Mouse (Mus musculus) MEL (cell line): ENCODE data around the gene Ppil2. TPM values are rescaled to one million over a fixed set of nuclear protein-coding genes. Genes with fewer than 3 reads are reported as not detected.

ENCODE experiments used
- DNase-seq: peaks from one replicate; pipeline ENCODE4 v3.0.0; 2011; ENCODE audit warnings: low read depth, low spot score
- H3K27ac ChIP-seq: 2 replicates; pipeline ENCODE4 v1.5.1; 2012; ENCODE audit warnings: low read depth, mild to moderate bottlenecking, control low read depth, low read length, moderate library complexity; ENCODE audit not compliant: control insufficient read depth
- H3K27me3 ChIP-seq, 2 experiments: fragments of 150-350 bp in 1 of 2; sonication (generic) in 1 of 2; 2 replicates each; pipeline ENCODE4 v1.6.1; 2012; ENCODE audit warnings: low read length in 2 of 2, mild to moderate bottlenecking in 2 of 2, improper control_type of control experiment in 1 of 2, moderate library complexity in 1 of 2; ENCODE audit not compliant: insufficient read depth in 2 of 2, control insufficient read depth in 1 of 2
- H3K36me3 ChIP-seq, 2 experiments: 2 replicates each; pipeline ENCODE4 v1.6.1; 2012 to 2014; ENCODE audit warnings: low read length in 2 of 2, improper control_type of control experiment in 1 of 2, inconsistent platforms in 1 of 2, mild to moderate bottlenecking in 1 of 2; ENCODE audit not compliant: insufficient read depth in 2 of 2, control insufficient read depth in 1 of 2
- H3K4me1 ChIP-seq, 2 experiments: fragments of 150-350 bp in 1 of 2; sonication (generic) in 1 of 2; 2 replicates each; pipeline ENCODE4 v1.6.1; 2012; ENCODE audit warnings: low read length in 2 of 2, improper control_type of control experiment in 1 of 2, mild to moderate bottlenecking in 1 of 2; ENCODE audit not compliant: insufficient read depth in 2 of 2, control insufficient read depth in 1 of 2
- H3K4me3 ChIP-seq, 2 experiments: fragments of 150-350 bp in 1 of 2; sonication (generic) in 1 of 2; 2 replicates each; pipeline ENCODE4 v1.5.1; 2012; ENCODE audit warnings: low read depth in 2 of 2, low read length in 2 of 2, mild to moderate bottlenecking in 2 of 2, moderate library complexity in 2 of 2, control low read depth in 1 of 2, improper control_type of control experiment in 1 of 2; ENCODE audit not compliant: control insufficient read depth in 1 of 2, insufficient read depth in 1 of 2
- H3K79me2 ChIP-seq: 2 replicates; pipeline ENCODE4 v1.6.1; 2012; ENCODE audit warnings: mild to moderate bottlenecking, low read length, moderate library complexity; ENCODE audit not compliant: control insufficient read depth, poor library complexity, insufficient read depth
- H3K9ac ChIP-seq: 2 replicates; pipeline ENCODE4 v1.6.1; 2012; ENCODE audit warnings: low read depth, mild to moderate bottlenecking, control low read depth, low read length, moderate library complexity; ENCODE audit not compliant: control insufficient read depth, poor library complexity, severe bottlenecking
- H3K9me3 ChIP-seq: fragments of 150-350 bp; sonication (generic); replicated peaks from 2 replicates; pipeline ENCODE4 v1.6.1; 2012; ENCODE audit warnings: mild to moderate bottlenecking, low read length, improper control_type of control experiment, moderate library complexity; ENCODE audit not compliant: insufficient read depth
- E2F4 ChIP-seq: IDR thresholded peaks from 2 replicates; pipeline ENCODE4 v1.6.1; 2011; ENCODE audit warnings: low read depth, low read length, improper control_type of control experiment, borderline replicate concordance
- ELF1 ChIP-seq: IDR thresholded peaks from 2 replicates; pipeline ENCODE4 v1.6.1; 2014; ENCODE audit warnings: low read depth, mild to moderate bottlenecking, inconsistent platforms, low read length, improper control_type of control experiment, moderate library complexity
- EP300 ChIP-seq, 2 experiments: IDR thresholded peaks; 2 replicates each; pipeline ENCODE4 v1.6.1; 2011; ENCODE audit warnings: improper control_type of control experiment in 2 of 2, low read length in 2 of 2, low read depth in 1 of 2, mild to moderate bottlenecking in 1 of 2
- ETS1 ChIP-seq: IDR thresholded peaks from 2 replicates; pipeline ENCODE4 v1.6.1; 2012; ENCODE audit warnings: low read depth, mild to moderate bottlenecking, inconsistent platforms, low read length, improper control_type of control experiment, moderate library complexity
- HCFC1 ChIP-seq: IDR thresholded peaks from 2 replicates; pipeline ENCODE4 v1.6.1; 2012; ENCODE audit warnings: low read depth, mild to moderate bottlenecking, inconsistent platforms, low read length, improper control_type of control experiment, moderate library complexity
- MAX ChIP-seq: IDR thresholded peaks from 2 replicates; pipeline ENCODE4 v1.6.1; 2011; ENCODE audit warnings: low read length, improper control_type of control experiment
- MEF2A ChIP-seq: IDR thresholded peaks from 2 replicates; pipeline ENCODE4 v1.6.1; 2014; ENCODE audit warnings: low read depth, mild to moderate bottlenecking, inconsistent platforms, low read length, improper control_type of control experiment; ENCODE audit not compliant: poor library complexity, insufficient replicate concordance, severe bottlenecking; ENCODE audit errors: extremely low read depth
- MXI1 ChIP-seq: IDR thresholded peaks from 2 replicates; pipeline ENCODE4 v1.6.1; 2011; ENCODE audit warnings: mild to moderate bottlenecking, low read depth, low read length, improper control_type of control experiment
- POLR2AphosphoS2 ChIP-seq: IDR thresholded peaks from 2 replicates; pipeline ENCODE4 v1.6.1; 2011; ENCODE audit warnings: low read length, improper control_type of control experiment
- UBTF ChIP-seq: IDR thresholded peaks from 2 replicates; pipeline ENCODE4 v1.6.1; 2012; ENCODE audit warnings: low read depth, mild to moderate bottlenecking, inconsistent platforms, low read length, improper control_type of control experiment, moderate library complexity, borderline replicate concordance; ENCODE audit not compliant: insufficient read depth
- polyA plus RNA-seq, 2 experiments: library from polyadenylated mRNA; stranded (reverse) in 1 of 2; unstranded in 1 of 2; fragments of >175 nt in 1 of 2; fragments of >200 nt in 1 of 2; gene quantifications; 2 replicates each; pipeline versions ENCODE4 v1.2.1 to v1.2.4; 2012; ENCODE audit warnings: low replicate concordance in 2 of 2, low read depth in 1 of 2; ENCODE audit not compliant: insufficient read length in 2 of 2, insufficient read depth in 1 of 2, missing spikeins in 1 of 2
- total RNA-seq: library from RNA; depleted of rRNA; stranded (reverse); fragments of 300-350 nt; gene quantifications from 2 replicates; pipeline ENCODE4 v1.2.3, GENCODE M21; 2012

Gene Ppil2
- total and polyA plus RNA-seq, 3 experiments, result 62.9 to 81.2 TPM; not detected in 1

DNA sequence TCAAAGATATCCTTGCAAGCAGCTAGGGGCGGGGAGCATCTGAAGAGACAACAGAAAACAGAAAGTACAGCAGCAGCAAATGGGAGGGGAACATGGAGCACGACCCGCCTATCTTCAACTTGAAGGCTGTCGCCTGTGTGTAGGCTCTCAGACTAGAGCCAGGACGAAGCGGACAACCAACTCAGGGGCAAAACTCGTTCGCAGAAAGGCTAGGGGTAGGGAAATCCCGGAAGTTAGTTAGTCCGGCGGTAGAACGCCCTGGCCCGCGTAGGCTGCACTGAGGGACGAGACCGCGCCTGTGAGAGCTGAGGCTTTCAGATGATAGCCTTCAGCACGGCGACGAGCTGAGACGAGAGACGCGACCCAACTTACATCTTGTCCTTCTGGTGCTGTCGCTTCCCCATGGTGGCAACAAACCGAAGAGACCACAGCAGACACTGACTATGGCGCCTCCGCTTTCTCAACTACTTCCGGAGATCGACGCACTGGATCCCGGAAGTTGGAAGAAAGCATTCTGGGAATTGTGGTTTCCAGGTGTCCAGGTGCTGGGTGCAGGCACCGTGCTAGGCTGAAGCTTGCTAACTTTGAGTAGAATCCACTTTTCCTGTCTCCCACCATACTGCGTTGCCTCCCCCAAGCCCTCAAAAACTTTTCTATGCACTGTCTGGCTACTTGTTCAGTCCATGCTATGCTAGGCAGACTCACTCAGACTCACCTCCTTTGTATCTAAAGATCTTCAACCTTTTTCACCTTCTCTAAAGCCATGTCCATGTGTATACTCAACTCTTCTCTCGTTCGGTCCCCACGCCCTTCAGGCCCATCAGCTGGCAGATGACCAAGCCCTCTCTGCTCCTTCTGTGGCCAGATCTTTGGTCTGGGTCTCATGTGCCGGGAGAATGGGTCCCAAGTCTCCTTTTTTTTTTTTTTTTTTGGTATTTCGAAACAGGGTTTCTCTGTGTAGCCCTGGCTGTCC lies at the start of gene Ppil2 (continued):
- TF ChIP-seq MEF2A (no peak), UBTF (no peak), ELF1 (peak; percentile 95), MXI1 (peak; percentile 60; the same call in 1 of the 2 replicates)

DNA sequence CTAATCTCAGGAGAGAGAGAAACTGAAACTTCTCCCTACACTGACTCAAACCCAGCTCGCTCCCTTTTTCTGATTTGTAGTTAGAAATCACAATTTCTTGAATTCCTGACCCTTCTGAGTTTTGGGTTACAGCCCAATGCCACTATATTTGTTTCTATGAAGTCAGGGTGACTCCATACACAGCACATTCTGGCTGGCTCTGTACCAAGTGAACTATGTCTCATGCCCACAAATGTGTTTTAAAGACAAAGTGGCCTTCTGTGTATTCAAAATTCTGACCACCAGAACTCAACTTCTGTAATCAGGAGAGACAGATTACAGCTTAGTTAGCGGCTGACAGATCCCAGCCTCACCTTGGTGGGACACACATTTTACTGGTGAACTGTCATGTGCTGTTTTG lies 43.3 kb upstream of the Ppil2 start:
- TF ChIP-seq E2F4 (no peak), ETS1 (no peak), MAX (no peak), HCFC1 (no peak)
- TF ChIP-seq, all 39 proteins: peak for 0
- no peak for DNase-seq

DNA sequence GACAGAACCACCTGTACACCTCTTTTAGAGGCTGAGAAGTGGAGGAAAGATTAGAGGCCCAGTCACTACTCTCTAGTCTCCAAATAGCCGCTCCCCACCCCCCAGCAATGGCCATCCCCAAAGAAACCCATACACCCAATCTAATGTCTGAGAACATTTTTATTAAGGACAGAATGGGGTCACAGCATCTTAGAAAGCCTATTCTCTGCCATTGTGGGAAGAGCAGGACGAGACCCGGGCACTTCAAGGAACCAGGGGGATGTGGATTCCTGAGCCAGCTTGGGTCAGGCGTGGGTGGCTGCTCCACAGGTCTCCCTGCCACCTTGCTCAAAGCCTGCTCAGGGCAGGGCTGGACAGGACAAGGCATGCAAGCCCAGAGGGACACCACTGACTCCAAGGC lies 40.8 kb upstream of the Ppil2 start:
- no peak overlapping the region for H3K27ac ChIP-seq
- no peak for DNase-seq
- no peaks in the 10 kb centered on the region for H3K9me3 ChIP-seq
- H3K79me2 ChIP-seq, result peaks cover 17% of the 10 kb centered on the region
- H3K4me1 ChIP-seq, result peaks cover 2 to 5% of the 10 kb centered on the region in 2 experiments; a peak in 3 of 4 replicates
- TF ChIP-seq EP300 (IDR thresholded peaks at IDR 0.05; ENCODE audit: low read depth in 1 of 2, low read length in 2 of 2) (no peak), POLR2AphosphoS2 (peak; percentile 78)
- no peak overlapping the region for H3K4me3 ChIP-seq
- no peak overlapping the region for H3K9ac ChIP-seq
- H3K36me3 ChIP-seq, result peaks cover 5 to 7% of the 10 kb centered on the region in 2 experiments
- no peaks in the 10 kb centered on the region for H3K27me3 ChIP-seq

More for the DNA sequence above, 43.3 kb upstream of the Ppil2 start:
- Histone ChIP-seq H3K36me3 (peaks cover 0 to 18% of the 10 kb centered on the region in 2 experiments; a peak in 2 of 4 replicates), H3K79me2 (no peaks in the 10 kb centered on the region), H3K27ac (no peak overlapping the region), H3K9ac (no peak overlapping the region), H3K4me1 (no peaks in the 10 kb centered on the region), H3K9me3 (no peaks in the 10 kb centered on the region), H3K4me3 (no peak overlapping the region), H3K27me3 (no peaks in the 10 kb centered on the region)
